Comparison of ENCODE assay signal across 25 mouse cellular contexts in the genomic region with DNA sequence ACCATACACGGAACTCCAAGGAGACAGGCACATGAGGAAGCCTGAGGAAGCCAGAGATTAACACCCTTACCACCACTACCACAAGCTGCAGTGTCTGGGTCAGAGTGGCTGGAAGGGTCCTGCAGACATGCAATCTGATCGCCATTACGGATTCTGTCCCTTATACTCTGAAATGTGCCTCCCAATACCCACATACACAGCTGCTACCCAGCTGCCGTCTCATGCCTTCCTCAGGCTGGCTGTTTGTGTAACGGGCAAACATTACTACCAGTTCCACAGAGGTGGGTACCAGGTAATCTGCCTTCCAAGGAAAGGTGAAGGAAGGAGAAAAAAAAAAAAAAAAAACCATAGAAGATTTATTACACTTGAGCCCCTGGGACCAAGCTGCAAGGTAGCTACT.
"Had no signal": no experiment of that assay in that cellular context is flagged by ENCODE, and none has a peak within 500 bp of the region (broad histone marks: within the 10 kb centered on the region; RNA-seq: fewer than 3 reads in every experiment).

No protein-coding gene starts in this region.

- H3K4me2 ChIP-seq: heart, embryonic 11.5 days; heart, embryonic 13.5 days; heart, embryonic 15.5 days; hindbrain, embryonic 13.5 days; hindbrain, embryonic 15.5 days; limb, embryonic 13.5 days; liver, embryonic 11.5 days; liver, embryonic 13.5 days; liver, embryonic 15.5 days had no signal

- H3K9me3 ChIP-seq: heart, embryonic 13.5 days; heart, embryonic 15.5 days; hindbrain, embryonic 13.5 days; hindbrain, embryonic 15.5 days; limb, embryonic 13.5 days; liver, embryonic 13.5 days; liver, embryonic 15.5 days had no signal

- H3K27me3 ChIP-seq: heart, embryonic 13.5 days; heart, embryonic 15.5 days; hindbrain, embryonic 13.5 days; hindbrain, embryonic 15.5 days; limb, embryonic 13.5 days; liver, embryonic 13.5 days; liver, embryonic 15.5 days had no signal

- H3K27ac ChIP-seq: heart, adult 2 months; heart, embryonic 13.5 days; heart, embryonic 15.5 days; hindbrain, embryonic 13.5 days; hindbrain, embryonic 15.5 days; hindbrain, postnatal 0 days; layer of hippocampus, adult 2 months; left cerebral cortex, adult 2 months; limb, embryonic 13.5 days; liver, embryonic 13.5 days; liver, embryonic 15.5 days had no signal

- ATAC-seq: hindbrain, postnatal 0 days; intestine, postnatal 0 days had no signal

- DNase-seq: gastrocnemius, postnatal 14 days; gastrocnemius, postnatal 36 days; heart, adult 11 months; heart, adult 2 months; heart, postnatal 14 days; heart, postnatal 36 days; kidney, adult 18-20 months; kidney, adult 8-10 months; kidney, postnatal 10 days; kidney, postnatal 25 days; kidney, postnatal 4 days; liver; liver, embryonic 13.5 days had no signal

- H3K9ac ChIP-seq: heart, embryonic 13.5 days; heart, embryonic 15.5 days; hindbrain, embryonic 13.5 days; hindbrain, embryonic 15.5 days; limb, embryonic 13.5 days; liver, embryonic 13.5 days; liver, embryonic 15.5 days had no signal

- H3K36me3 ChIP-seq: heart, embryonic 13.5 days; heart, embryonic 15.5 days; hindbrain, embryonic 13.5 days; hindbrain, embryonic 15.5 days; limb, embryonic 13.5 days; liver, embryonic 13.5 days; liver, embryonic 15.5 days had no signal

- H3K4me3 ChIP-seq: heart, adult 2 months; heart, embryonic 13.5 days; heart, embryonic 15.5 days; hindbrain, embryonic 13.5 days; hindbrain, embryonic 15.5 days; layer of hippocampus, adult 2 months; left cerebral cortex, adult 2 months; limb, embryonic 13.5 days; liver, embryonic 13.5 days; liver, embryonic 15.5 days had no signal
